Mouse (Mus musculus) 416B (cell line): ENCODE data around the gene Glo1.
"Not testable (repeated sequence)": the region's sequence is repeated elsewhere in the genome, so short reads cannot be mapped to it uniquely, and the experiment has no call there.

ENCODE experiments used
- DNase-seq: peaks from one replicate; pipeline ENCODE4 v3.0.0; 2011; ENCODE audit warnings: low read depth

Glo1 gene

DNA sequence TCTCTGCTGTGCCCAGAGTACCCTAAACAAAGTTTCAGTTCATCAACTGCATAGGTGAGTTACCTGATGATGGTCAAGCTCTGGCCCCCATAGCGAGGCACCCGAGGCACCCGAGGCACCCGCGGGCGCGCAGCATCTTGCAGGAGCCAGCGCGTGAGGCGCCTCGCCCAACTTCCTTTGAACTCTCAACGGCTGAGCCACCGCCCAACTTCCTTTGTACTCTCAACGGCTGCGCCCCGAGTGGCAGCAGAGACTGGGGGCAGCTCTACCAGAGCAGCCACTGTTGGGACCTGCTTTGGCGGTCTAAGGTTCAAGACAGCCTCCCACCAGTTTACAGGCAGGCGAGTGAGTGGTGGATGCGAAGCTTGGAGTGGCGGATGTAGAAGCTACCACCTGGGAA, at the start of gene Glo1:
Glo1 (minus strand) TSS at position 153 of the 400 bp plus-strand sequence.
- not testable (repeated sequence) for DNase-seq

DNA sequence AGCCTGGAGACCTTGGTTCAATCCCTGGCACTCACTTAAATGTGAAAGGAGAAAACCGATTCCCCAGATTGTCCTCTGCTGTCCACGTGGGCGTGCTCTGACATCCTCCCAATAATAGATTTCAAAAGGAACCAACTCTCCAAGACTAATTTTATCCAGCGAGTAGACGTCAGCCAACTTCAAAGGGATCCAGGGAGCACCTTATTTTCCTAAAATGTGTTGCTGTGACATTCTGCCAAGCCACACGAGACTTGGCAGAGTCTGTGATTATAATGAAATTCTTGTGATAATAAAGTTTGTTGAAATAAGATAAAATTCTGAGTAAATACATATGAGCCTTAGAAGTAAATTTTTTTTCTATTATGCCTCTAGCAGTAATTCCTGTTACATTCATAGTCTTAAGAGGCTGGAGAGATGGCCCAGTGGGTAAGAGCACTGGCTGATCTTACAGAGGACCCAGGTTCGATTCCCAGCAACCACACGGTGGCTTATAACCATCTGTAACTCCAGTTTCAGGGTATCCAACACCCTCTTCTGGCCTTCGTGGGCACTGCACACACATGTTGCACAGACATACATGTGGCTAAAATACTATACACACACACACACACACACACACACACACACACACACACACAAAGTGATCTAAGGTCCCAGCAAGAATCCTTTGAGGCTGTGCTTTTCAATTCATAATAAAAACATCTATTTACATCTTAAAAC, 48.5 kb upstream of the Glo1 start:
- DNase-seq, result no peak

DNA sequence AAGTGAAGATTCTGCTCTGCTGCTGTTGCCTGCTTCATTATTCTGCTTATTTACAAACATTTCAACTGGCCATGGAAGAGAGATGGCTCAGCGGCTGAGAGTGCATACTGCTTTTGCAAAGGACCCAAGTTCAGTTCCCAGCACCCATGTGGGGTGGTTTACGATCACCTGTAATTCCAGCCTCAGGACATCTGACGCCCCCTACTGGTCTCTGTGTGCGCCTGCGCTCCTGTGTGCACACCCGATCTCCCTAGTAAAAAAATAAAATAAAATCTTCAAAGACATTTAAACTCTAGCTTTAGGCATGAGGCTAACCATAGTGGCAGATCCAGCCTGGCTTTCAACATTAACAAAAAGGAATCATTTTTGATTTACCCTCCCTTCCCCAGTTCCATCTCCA, 46.4 kb upstream of the Glo1 start:
- no peak for DNase-seq

DNA sequence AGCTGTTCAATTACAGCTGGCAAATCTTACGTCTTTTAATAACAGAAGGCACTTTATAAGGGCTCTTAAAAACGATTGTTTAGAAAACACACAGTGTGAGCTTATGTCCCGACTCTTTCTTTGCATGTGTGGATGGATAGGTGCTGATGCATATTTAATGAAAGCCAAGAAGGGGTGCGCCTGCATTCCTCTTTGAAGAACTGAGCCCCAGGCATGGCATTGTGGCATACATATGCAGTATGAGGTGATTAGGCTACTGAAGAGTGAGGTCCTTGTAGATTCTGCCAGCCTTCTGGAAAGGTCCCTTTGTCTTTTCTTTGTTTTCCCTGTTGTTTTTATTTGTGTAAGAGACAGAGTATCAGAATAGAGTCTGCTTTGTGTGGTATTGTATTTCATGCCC, 45.9 kb upstream of the Glo1 start:
- no peak for DNase-seq

DNA sequence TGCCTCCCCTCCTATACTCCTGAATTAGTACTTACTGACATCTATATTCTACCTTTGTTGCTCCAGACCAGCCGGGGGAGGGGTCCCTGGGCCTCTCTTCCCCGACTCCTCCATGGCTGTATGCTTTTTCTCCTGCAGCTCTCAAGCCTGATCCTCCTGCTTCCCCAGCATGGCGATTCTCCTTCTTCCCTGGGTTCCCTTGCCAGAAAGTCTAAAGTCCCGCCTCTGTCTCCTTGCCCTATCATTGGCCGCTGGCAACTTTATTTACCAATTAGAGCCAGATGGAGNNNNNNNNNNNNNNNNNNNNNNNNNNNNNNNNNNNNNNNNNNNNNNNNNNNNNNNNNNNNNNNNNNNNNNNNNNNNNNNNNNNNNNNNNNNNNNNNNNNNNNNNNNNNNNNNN, 38.2 kb upstream of the Glo1 start:
- DNase-seq, result no peak

DNA sequence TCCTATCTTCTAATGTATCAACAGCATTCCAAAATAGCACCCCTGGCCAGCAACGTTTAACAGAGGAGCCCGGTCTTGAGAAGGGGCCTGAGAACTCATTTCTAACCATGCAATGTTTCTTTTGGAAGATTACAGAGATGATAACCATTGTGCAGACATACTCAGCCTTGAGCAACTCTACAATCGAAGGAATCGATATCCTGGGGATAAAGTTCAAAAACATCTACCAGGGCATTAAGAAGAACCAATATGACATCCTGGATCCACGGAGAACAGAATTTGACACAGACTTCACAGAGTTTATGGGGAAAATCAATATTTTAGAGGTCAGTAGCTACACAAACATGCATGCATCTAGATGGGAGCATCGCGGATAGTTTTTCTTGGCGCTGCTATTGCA, 36.5 kb upstream of the Glo1 start:
- DNase-seq, result no peak

DNA sequence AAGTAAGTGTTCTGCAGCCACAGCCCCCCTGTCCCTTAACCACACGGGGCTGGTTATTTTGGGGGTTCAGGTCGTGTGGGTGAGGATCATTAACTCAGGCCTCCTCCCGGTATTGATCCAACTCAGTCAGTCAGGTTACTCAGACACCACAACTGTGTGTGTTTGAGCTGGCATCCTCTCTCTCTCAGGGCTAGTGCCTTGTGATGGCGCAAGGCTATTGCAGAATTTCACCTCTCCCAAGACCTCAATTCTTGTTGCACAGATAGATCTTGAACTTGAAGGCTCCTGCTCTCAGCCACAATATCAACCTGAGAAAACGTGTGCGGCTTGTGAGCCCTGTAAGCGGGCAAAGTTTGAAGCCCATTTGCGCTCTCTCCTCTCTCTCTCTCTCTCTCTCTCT, 35.5 kb upstream of the Glo1 start:
- DNase-seq, result no peak

DNA sequence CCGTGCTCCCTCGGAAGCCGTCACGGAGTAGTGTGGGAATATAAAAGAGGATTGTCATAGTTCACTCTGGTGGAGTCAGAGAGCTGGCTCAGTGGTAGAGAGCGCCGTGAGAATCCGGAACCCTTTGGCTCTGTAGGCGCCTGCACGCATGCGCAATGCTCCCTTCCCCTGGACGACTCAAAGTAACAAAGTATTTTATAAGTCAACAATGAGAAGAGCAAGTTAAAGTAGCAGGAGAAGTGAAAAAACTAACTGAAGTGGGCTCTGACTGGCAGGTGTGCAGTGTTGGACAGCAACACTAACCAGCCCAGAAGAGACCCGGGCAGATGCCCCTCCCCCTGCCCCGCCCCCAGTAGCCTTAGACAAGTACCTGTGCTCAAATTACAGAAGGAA, 31.5 kb upstream of the Glo1 start:
- no peak for DNase-seq

DNA sequence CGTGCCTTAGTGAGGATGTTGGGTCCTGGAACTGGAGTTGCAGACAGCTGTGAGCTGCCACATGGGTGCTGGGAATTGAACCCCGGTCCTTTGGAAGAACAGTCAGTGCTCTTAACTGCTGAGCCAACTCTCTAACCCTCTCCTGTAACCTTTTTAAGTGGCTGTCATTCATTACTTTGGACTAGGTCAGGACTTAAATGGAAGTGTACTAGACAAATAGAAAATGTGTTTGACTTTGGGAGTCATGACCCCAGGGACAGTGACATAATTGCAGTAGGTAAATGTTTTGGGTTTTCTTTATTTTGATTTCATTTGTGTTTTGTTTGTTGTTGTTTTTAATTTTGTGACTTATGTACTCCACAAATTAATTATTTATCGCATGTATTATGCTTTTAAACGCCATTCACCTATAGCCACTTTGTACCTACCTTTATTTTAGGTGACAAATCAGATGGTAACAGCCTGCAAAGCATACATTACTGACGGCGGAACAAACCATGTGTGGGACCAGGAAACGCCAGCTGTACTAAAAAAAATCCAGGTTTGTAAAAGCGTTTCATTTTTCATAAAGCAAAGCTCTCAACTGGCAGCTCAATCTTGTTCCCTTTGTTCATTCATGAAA, 31.0 kb upstream of the Glo1 start:
- no peak for DNase-seq

DNA sequence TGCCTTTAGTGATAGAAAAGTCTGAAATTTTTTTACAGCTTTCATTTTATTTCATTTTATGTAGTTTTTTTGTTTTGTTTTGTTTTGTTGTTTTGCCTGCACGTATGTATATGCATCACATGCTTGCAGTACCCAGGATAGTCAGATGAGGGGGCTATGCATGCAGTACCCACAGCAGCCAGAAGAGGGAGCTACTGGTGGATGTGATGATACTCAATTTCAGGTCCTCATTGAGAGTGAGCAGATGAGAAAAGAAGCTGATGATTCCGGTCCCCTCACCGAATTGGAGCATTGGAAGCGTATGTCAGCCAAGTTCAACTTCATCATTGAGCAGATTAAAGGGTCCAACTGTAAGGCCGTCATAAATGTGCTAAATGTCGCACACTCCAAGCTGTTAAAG, 26.3 kb upstream of the Glo1 start:
- no peak for DNase-seq

DNA sequence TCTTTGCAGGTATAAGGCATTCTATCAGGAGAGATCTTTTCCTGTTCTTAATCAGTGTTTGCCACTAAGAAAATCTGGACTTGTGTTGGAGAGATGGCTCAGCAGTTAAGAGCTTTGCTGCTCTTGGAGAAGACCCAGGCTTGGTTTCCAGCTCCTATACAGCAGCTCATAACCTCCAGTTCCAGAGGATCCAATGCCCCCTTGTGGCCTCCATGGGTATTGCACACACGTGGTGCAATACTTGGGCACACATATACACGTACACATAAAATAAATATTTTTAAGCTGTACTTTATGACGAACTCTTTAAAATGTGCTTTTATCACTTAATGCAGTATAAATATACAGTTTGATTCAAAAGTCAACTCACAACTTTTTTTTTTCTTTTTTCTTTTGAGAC, 22.1 kb upstream of the Glo1 start:
- DNase-seq, result no peak

DNA sequence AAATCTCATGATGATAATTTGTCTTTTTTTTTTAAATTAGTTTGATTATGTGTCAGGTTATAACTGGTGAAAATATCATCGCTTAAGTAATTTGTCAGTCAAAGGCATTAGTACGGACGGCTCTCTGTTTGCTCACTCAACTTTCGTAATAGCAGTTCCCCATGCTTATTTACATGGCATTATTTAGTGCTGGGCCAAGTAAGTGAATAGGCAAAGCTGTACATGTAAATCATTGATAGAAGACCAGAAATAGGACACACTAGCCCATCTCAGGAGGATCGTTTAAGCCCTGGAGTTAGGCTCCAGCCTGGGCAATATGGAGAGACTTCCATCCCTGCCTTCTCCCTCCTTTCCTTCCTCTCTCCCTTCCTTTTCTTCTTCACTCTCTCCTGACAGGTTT, 14.2 kb upstream of the Glo1 start:
- no peak for DNase-seq

DNA sequence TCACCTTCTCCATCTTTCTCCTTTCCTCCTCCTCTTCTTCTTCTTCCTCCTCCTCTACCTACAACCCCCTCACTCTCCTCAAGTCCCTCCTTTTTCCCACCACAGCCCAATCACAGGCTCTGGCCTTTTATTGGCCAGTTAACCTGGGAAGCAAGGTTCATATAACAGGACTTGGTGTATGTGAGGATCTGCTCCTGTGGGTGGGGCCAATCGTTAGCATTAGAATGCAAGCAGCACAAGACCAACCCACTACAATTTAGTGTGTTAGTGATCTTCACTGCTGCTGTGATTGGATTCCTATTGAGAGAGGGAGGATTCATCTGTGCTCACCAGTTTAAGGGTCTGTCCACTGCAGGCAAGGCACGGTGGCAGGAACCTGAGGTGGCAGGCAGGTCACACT, 12.3 kb upstream of the Glo1 start:
- no peak for DNase-seq

DNA sequence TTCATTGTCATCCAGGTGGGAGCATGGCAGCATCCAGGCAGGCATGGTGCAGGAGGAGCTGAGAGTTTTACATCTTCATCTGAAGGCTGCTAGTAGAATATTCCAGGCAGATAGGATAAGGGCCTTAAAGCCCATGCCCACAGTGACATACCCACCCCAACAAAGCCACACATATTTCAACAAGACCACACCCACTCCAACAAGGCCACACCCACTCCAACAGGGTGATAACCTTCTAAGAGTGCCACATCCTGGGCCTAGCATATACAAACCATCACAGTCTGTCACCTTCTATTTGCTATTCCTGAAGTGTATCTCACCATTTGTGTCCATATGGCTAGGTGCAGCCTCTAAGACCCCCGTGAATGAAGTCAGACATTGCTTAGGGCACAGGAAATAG, 11.0 kb upstream of the Glo1 start:
- DNase-seq, result no peak

DNA sequence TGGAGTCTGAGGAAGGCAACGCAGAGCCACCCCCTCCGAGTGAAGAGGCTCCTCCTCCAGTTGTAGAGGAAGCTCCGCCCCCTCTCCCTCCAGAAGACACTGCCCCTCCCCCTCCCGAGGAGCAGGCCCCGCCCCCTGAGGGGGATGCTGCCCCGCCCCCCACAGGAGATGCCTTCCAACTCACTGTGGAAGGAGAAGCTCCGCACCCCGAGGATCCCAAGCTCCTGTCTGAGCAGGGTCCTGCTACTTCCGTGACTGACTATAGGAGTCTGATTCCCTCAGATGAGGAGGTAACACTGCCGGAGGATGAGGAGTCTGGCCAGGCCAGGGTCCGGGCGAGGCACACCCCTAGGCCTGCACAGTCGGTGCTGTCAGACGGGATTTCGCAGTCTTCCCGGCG, 8.7 kb upstream of the Glo1 start:
- DNase-seq, result no peak

DNA sequence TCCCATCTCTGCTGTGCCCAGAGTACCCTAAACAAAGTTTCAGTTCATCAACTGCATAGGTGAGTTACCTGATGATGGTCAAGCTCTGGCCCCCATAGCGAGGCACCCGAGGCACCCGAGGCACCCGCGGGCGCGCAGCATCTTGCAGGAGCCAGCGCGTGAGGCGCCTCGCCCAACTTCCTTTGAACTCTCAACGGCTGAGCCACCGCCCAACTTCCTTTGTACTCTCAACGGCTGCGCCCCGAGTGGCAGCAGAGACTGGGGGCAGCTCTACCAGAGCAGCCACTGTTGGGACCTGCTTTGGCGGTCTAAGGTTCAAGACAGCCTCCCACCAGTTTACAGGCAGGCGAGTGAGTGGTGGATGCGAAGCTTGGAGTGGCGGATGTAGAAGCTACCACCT, 2.5 kb downstream of the Glo1 start, which contains the start of gene Dnah8:
Dnah8 (plus strand) TSS at position 223 of the 400 bp plus-strand sequence.
- DNase-seq, result not testable (repeated sequence)

DNA sequence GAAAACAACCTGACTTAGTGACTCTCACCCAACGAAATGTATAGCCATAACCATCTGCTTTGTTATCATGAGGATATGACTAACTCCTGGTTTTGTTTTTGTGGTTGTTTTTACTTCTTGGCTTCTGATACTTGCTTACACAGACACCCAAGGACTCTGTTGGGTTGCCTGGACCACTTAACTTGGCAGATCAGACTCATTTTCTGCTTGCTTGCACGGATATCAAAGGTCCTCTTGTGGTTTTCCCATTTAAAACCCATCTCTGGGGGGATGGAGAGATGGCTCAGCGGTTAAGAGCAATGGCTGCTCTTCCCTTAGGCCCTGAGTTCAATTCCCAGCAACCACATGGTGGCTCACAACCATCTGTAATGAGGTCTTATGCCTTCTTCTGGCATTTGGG, 3.5 kb downstream of the Glo1 start:
- peak; percentile 71 for DNase-seq

DNA sequence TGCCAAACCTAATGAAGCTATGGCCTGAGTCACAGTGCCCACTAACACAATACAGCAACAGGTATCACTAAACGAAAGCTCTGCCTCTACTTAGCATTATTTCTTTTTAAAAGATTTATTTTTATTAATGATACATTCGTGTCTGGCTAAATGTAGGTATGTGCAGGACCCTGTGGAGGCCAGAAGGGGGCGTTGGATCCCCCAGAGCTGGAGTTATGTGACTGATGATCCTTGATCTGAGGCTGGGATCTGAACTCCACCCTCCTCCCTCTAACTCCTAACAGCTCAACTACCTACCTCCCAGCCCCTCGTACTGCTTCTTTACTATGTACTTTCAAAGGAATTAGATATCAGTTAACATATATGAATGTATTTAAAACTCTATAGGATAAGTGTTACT, 5.2 kb downstream of the Glo1 start:
- no peak for DNase-seq

DNA sequence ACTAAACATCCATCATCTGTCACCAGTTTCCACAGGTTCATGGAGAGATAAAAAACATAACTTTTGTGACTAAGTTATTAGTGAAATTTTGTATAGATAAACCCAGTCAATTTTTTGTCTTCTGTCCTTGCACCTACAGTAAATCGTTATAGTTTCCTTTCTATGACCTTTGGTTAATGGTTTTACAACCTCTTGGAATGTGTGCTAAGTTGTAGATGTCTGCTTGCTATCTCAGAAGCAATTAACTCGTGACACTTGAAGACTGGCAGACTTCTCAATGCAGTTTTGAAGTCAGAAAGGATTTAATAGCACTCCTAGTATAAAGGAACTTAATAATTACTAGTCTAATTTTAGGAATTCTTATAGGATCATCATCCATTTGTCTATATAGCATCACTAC, 6.1 kb downstream of the Glo1 start:
- DNase-seq, result no peak

DNA sequence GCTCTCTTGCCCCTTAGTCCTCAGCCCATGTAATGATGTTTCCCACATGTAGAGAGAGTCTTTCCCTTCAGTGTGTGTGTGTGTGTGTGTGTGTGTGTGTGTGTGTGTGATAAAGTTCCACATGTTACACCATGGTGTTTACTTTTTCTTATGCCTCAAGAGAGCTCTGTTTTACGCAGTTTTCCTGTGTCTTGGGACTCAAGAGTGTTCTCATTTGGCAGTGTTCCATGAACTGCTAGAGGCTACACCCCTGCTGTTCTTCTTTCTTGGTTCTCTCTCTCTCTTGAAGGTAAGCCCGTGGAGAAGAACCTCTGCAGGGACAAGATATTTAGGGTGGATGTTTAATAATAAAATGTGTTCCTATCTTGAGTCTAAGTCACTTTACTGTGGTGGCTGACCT, 7.5 kb downstream of the Glo1 start:
- DNase-seq, result no peak

DNA sequence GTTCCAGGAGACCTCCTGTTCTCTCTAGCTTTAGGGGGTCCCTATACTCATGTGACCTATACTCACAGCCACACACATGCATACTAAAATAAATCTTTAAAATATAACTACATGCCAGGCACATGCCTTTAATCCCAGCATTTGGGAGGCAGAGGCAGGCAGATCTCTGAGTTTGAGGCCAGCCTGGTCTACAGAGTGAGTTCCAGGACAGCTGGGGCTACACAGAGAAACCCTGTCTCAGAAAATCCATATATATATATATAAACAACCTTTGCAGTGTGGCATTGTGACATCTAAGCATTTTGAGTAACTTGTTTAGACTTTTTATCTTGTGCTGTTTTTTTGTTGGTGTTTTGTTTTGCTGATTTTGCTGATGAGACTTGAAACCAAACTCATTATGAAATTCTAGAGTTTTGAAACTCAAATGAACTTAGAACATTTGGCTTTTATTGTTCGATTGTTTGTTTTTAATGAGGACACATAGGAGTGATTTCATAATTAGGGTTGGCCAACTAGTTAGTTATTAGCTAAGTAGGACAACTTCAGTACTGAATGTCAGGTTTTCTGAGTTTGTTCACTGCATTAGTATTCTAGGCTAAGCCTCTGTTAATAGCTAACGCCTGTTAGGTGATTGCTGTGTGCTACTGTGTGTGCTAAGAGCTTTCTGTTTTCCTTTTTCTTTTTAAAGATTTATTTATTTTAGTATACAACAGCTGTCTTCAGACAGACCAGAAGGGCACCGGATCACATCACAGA, 8.4 kb downstream of the Glo1 start:
- no peak for DNase-seq

DNA sequence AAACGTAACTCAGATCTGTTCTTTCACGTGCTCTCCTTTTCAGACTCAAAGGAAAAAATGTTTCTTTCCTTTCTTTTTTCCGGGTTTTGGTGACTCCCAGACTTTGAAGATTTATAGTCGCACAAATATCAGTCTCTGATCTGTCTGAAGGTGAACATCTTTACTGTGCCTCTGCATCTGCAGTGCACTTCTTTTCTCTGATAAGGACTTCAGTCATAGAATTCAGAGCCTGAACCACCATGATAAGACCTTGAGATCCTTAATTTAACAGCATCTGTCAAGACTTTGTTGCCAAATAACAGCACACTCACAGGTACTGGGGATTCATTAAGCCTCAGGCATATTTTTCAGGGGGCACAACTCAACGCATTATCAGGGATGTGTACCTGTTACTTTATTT, 10.5 kb downstream of the Glo1 start:
- no peak for DNase-seq

DNA sequence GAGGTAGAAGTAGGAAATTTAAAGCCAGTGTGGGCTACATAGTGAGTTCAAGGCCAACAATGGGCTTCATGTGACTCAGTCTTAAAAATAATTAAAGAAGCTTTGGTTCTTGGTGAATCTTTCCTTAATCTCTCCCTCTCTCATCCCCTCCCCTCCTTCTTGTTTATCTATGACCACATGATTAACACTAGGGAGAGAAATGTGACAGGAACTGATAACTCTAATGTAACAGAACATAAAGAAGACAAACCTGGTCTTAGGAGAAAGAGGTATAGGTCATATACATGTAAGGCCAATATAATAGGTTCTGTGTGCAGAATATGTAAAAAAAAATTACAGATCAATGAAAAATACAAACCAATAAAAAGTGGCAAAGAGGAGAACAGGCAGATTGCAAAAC, 13.3 kb downstream of the Glo1 start:
- peak; percentile 41 for DNase-seq
